Mouse (Mus musculus): Measurements from ENCODE around the gene Pcbp3. TPM values are rescaled to one million over a fixed set of nuclear protein-coding genes. Genes with fewer than 3 reads are reported as not detected.

The Pcbp3 gene
- polyA plus RNA-seq, 1 experiment, result 235 TPM

DNA sequence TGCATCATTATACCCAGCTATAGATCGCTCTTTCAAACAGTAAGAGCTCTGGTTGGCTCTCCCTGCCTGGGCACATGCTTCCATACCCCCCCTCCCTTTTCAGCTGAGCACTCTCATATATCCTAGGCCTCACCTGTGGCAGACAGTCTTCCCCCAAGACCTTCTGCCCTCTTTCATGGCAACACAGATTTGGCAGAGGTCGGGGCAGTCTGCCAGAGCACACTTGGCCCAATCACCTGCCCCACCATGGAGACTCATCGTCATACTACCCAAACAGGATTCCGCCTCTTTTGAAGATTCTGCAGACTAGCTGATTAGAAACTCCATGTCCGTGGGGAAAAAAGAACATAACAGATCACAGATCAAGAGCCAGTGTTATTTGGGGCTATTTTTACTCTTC, 86.8 kb downstream of the Pcbp3 start:
- Histone ChIP-seq H3K27ac (ENCODE audit: control insufficient read depth, insufficient read depth, low read depth, low read length) (no peak overlapping the region), H3K36me3 (ENCODE audit: control insufficient read depth, insufficient read depth, low read length) (no peaks in the 10 kb centered on the region), H3K4me3 (ENCODE audit: control insufficient read depth, low read depth, low read length) (peak overlapping the region; percentile 68), H3K4me1 (ENCODE audit: control insufficient read depth, insufficient read depth, low read length) (no peaks in the 10 kb centered on the region), H3K27me3 (ENCODE audit: control insufficient read depth, insufficient read depth, low read length) (no peaks in the 10 kb centered on the region)
- no peak for TF ChIP-seq POLR2A (IDR thresholded peaks at IDR 0.05; ENCODE audit: control insufficient read depth, low read depth, low read length)
- no peak for TF ChIP-seq CTCF (IDR thresholded peaks at IDR 0.05; ENCODE audit: control insufficient read depth, insufficient read depth, insufficient replicate concordance, low read depth, low read length)

- H3K27me3 ChIP-seq (ENCODE audit: control insufficient read depth, insufficient read depth, low read length), result no peaks in the 10 kb centered on the region
- H3K36me3 ChIP-seq (ENCODE audit: control insufficient read depth, insufficient read depth, low read length), result no peaks in the 10 kb centered on the region
- H3K4me1 ChIP-seq (ENCODE audit: control insufficient read depth, insufficient read depth, low read length), result no peaks in the 10 kb centered on the region
- TF ChIP-seq POLR2A (IDR thresholded peaks at IDR 0.05; ENCODE audit: control insufficient read depth, low read depth, low read length) (no peak), CTCF (IDR thresholded peaks at IDR 0.05; ENCODE audit: control insufficient read depth, insufficient read depth, insufficient replicate concordance, low read depth, low read length) (no peak)
- peak overlapping the region; percentile 68; the same call in 1 of the 2 replicates for H3K4me3 ChIP-seq (ENCODE audit: control insufficient read depth, low read depth, low read length)
- H3K27ac ChIP-seq (ENCODE audit: control insufficient read depth, insufficient read depth, low read depth, low read length), result no peak overlapping the region
Measured at GRCm38 (mm10) chr10:76874398-76874797, 87.3 kb downstream of the Pcbp3 start.

GRCm38 (mm10) chr10:76873948-76874347, 87.7 kb downstream of the Pcbp3 start:
- no peak overlapping the region for H3K4me3 ChIP-seq (ENCODE audit: control insufficient read depth, low read depth, low read length)

DNA sequence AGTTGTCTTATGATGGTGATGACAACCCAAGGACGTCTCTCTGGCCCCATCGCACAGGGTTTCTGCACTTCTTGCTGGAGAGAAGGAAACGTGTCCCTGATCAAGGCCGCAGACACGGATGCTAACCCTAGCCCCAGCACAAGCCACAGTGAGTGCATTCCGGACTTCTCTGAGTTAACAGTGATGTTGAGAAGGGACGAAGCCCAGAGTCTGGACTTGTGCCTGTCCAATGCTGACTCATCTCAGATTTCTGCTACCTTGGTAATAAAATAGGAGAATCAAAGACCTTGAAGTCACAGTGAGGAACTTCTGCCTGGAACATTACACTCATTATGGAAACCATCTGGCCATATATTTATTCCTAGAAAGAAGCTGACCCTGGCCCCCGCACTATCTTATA, 89.0 kb downstream of the Pcbp3 start:
- Histone ChIP-seq H3K4me3 (ENCODE audit: control insufficient read depth, low read depth, low read length) (no peak overlapping the region), H3K27me3 (ENCODE audit: control insufficient read depth, insufficient read depth, low read length) (no peaks in the 10 kb centered on the region), H3K27ac (ENCODE audit: control insufficient read depth, insufficient read depth, low read depth, low read length) (no peak overlapping the region), H3K36me3 (ENCODE audit: control insufficient read depth, insufficient read depth, low read length) (no peaks in the 10 kb centered on the region), H3K4me1 (ENCODE audit: control insufficient read depth, insufficient read depth, low read length) (no peaks in the 10 kb centered on the region)
- TF ChIP-seq CTCF (IDR thresholded peaks at IDR 0.05; ENCODE audit: control insufficient read depth, insufficient read depth, insufficient replicate concordance, low read depth, low read length) (no peak), POLR2A (IDR thresholded peaks at IDR 0.05; ENCODE audit: control insufficient read depth, low read depth, low read length) (no peak)

More at GRCm38 (mm10) chr10:76873948-76874347, 87.7 kb downstream of the Pcbp3 start:
- TF ChIP-seq POLR2A (IDR thresholded peaks at IDR 0.05; ENCODE audit: control insufficient read depth, low read depth, low read length) (no peak), CTCF (IDR thresholded peaks at IDR 0.05; ENCODE audit: control insufficient read depth, insufficient read depth, insufficient replicate concordance, low read depth, low read length) (no peak)
- Histone ChIP-seq H3K4me1 (ENCODE audit: control insufficient read depth, insufficient read depth, low read length) (no peaks in the 10 kb centered on the region), H3K27ac (ENCODE audit: control insufficient read depth, insufficient read depth, low read depth, low read length) (no peak overlapping the region), H3K27me3 (ENCODE audit: control insufficient read depth, insufficient read depth, low read length) (no peaks in the 10 kb centered on the region), H3K36me3 (ENCODE audit: control insufficient read depth, insufficient read depth, low read length) (no peaks in the 10 kb centered on the region)

DNA sequence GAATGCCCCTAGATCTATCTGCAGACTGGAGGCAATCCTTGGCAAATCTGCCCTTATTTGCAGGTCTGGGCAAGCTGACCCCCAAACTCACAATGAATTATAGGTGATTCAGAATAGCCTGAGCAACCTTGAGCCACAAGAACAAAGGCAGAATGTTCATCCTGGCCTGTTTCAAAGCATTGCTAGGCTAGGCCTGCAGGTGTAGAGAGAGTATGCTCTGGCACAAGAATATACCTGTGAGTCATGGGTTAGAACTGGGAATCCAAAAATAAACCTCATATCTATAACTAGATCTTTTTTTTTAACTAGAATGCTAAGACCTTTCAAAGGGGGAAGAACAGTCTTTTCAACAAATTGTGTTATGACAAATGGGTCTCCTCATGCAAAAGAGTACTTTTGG, 95.8 kb downstream of the Pcbp3 start:
- H3K4me1 ChIP-seq (ENCODE audit: control insufficient read depth, insufficient read depth, low read length), result no peaks in the 10 kb centered on the region
- no peak overlapping the region for H3K27ac ChIP-seq (ENCODE audit: control insufficient read depth, insufficient read depth, low read depth, low read length)
- no peaks in the 10 kb centered on the region for H3K27me3 ChIP-seq (ENCODE audit: control insufficient read depth, insufficient read depth, low read length)
- TF ChIP-seq POLR2A (IDR thresholded peaks at IDR 0.05; ENCODE audit: control insufficient read depth, low read depth, low read length) (no peak), CTCF (IDR thresholded peaks at IDR 0.05; ENCODE audit: control insufficient read depth, insufficient read depth, insufficient replicate concordance, low read depth, low read length) (no peak)
- H3K4me3 ChIP-seq (ENCODE audit: control insufficient read depth, low read depth, low read length), result no peak overlapping the region
- H3K36me3 ChIP-seq (ENCODE audit: control insufficient read depth, insufficient read depth, low read length), result no peaks in the 10 kb centered on the region

DNA sequence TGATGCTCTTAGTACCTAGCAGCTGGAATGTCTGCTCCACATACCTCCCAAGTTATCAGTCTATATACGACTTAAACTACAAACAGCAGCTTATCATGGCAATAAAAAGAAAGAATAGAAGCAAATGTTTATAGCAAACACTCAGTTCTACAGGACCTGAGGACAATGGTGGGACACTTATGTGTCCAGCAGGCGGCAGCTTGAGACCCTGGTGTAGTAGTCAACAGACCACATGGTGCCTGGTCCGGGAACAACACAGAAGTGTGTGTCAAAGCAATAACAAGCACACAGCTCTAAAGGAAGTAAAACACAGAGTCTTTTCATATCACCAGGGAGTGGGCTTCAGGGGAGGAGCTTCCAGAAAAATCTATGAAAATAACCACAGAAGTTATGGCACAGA, 100.7 kb downstream of the Pcbp3 start:
- Histone ChIP-seq H3K27me3 (ENCODE audit: control insufficient read depth, insufficient read depth, low read length) (no peaks in the 10 kb centered on the region), H3K36me3 (ENCODE audit: control insufficient read depth, insufficient read depth, low read length) (no peaks in the 10 kb centered on the region), H3K4me3 (ENCODE audit: control insufficient read depth, low read depth, low read length) (no peak overlapping the region), H3K27ac (ENCODE audit: control insufficient read depth, insufficient read depth, low read depth, low read length) (no peak overlapping the region), H3K4me1 (ENCODE audit: control insufficient read depth, insufficient read depth, low read length) (peaks cover 3% of the 10 kb centered on the region; the same call in 1 of the 2 replicates)
- no peak for TF ChIP-seq CTCF (IDR thresholded peaks at IDR 0.05; ENCODE audit: control insufficient read depth, insufficient read depth, insufficient replicate concordance, low read depth, low read length)
- TF ChIP-seq POLR2A (IDR thresholded peaks at IDR 0.05; ENCODE audit: control insufficient read depth, low read depth, low read length), result no peak

DNA sequence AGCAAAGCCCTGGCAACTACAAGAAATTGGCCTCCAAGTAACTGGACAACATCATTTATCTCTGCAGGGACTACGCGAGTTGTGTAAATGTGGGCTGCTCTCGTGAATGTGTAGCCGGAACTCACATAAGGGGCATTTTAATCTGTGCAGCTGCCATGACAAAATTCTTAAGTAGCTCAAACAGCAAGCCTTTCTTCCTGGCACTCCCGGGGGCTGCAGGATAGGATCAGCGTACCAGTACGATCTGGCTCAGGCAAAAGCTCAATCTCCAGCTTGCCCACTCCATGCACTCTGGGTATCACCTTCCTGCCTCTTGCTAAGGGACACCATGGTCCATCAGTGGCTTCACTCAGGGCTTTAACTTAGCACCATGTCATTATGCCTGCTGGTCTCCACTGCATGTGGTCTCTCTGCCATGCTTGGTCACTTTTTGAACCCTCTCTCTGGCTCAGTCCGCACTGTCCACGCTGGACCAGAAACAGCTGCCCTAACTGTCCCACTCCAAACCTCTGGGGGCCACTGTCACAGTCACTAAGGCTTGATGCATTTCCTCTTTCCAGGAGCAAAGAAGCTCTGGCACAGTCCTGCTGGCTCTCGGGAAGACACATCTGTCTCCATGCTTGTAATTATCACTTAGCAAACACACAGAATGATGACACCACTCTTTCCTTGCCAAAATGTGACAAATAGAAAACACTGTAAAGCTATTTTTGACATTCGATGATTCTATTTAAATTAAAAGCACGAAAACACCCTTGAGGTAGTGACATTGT, 102.1 kb downstream of the Pcbp3 start:
- H3K4me3 ChIP-seq (ENCODE audit: control insufficient read depth, low read depth, low read length), result no peak overlapping the region
- H3K4me1 ChIP-seq (ENCODE audit: control insufficient read depth, insufficient read depth, low read length), result peaks cover 4% of the 10 kb centered on the region; the same call in 1 of the 2 replicates
- TF ChIP-seq POLR2A (IDR thresholded peaks at IDR 0.05; ENCODE audit: control insufficient read depth, low read depth, low read length) (no peak), CTCF (IDR thresholded peaks at IDR 0.05; ENCODE audit: control insufficient read depth, insufficient read depth, insufficient replicate concordance, low read depth, low read length) (no peak)
- no peak overlapping the region for H3K27ac ChIP-seq (ENCODE audit: control insufficient read depth, insufficient read depth, low read depth, low read length)
- no peaks in the 10 kb centered on the region for H3K27me3 ChIP-seq (ENCODE audit: control insufficient read depth, insufficient read depth, low read length)
- H3K36me3 ChIP-seq (ENCODE audit: control insufficient read depth, insufficient read depth, low read length), result no peaks in the 10 kb centered on the region
